In the genomic region with DNA sequence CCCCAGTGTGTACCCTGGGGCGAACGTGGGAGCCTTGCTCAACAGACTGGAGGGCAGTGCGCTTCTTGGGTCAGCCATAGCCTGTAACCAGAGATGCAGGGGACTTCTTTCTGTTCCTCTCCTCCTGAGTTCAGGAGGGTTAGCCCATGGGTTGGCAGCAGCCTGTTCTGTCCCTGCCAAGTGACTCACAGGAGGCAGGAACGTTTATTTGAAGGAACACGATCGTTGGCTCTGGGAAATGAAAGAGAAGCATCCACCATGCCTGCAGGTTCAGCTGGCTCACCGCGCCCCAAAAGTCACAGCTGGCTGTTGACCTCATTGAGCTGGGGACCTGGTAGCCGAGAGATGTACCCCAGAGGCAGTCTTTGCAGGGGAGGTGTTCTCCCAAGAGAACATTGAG, we compare ENCODE assay signal across 8 mouse cellular contexts.
DNase-seq lines count a peak whose midpoint lies in the region; ATAC-seq lines count a peak whose summit lies in the region.
"Had no signal": no experiment of that assay in that cellular context is flagged by ENCODE, and none has a peak within 500 bp of the region (broad histone marks: within the 10 kb centered on the region; RNA-seq: fewer than 3 reads in every experiment).

No protein-coding gene starts in this region.

- no peak overlapping the region for H3K4me2 ChIP-seq in forebrain, embryonic 14.5 days (ENCODE audit: low read length)
- no peak overlapping the region for H3K4me2 ChIP-seq in limb, embryonic 13.5 days (replicated peaks)

- peaks cover 47% of the 10 kb centered on the region for H3K4me1 ChIP-seq in forebrain, embryonic 14.5 days (ENCODE audit: control insufficient read depth, insufficient read depth, low read length)
- H3K4me1 ChIP-seq in limb, embryonic 13.5 days, result peaks cover 48% of the 10 kb centered on the region

- no peaks in the 10 kb centered on the region for H3K27me3 ChIP-seq in forebrain, embryonic 14.5 days (replicated peaks; ENCODE audit: control insufficient read depth, insufficient read depth, low read length)
- no peaks in the 10 kb centered on the region for H3K27me3 ChIP-seq in limb, embryonic 13.5 days

- no peaks in the 10 kb centered on the region for H3K36me3 ChIP-seq in forebrain, embryonic 14.5 days (ENCODE audit: control insufficient read depth, insufficient read depth, low read length)
- H3K36me3 ChIP-seq in limb, embryonic 13.5 days, result no peaks in the 10 kb centered on the region

- DNase-seq in 3134 (ENCODE audit: extremely low read depth, insufficient read length, low spot score) (peak; percentile 60), 3T3-L1 (ENCODE audit: low read depth, low spot score) (peak; percentile 92)
- peak; percentile 63 for DNase-seq in forebrain, embryonic 14.5 days (ENCODE audit: low spot score)
- DNase-seq in ovary, postnatal 36 days (ENCODE audit: low spot score), result no peak
- no peak for DNase-seq in kidney, postnatal 10 days
- DNase-seq: adrenal gland, adult 2 months had no signal

- peak overlapping the region; percentile 84 for H3K27ac ChIP-seq in forebrain, embryonic 14.5 days (ENCODE audit: low read depth, low read length)
- H3K27ac ChIP-seq in limb, embryonic 13.5 days, result peak overlapping the region; percentile 11; the same call in 1 of the 2 replicates

- no peak overlapping the region for H3K4me3 ChIP-seq in forebrain, embryonic 14.5 days (ENCODE audit: low read depth, low read length)
- no peak overlapping the region for H3K4me3 ChIP-seq in limb, embryonic 13.5 days

- H3K9me3 ChIP-seq in forebrain, embryonic 14.5 days (replicated peaks; ENCODE audit: control insufficient read depth, low read length), result no peaks in the 10 kb centered on the region
- no peaks in the 10 kb centered on the region for H3K9me3 ChIP-seq in limb, embryonic 13.5 days

- ATAC-seq in forebrain, embryonic 14.5 days, result no peak
- no peak for ATAC-seq in limb, embryonic 13.5 days (ENCODE audit: low FRiP score, low read depth)
- ATAC-seq in granulocyte monocyte progenitor cell, adult 5-6 weeks (replicated peaks; ENCODE audit: poor library complexity, severe bottlenecking), result no peak

- WGBS in forebrain, embryonic 14.5 days, result 39% methylated on average over 9 of the region's 9 CpGs
- 53% methylated on average over 9 of the region's 9 CpGs for WGBS in limb, embryonic 13.5 days

- peak overlapping the region; percentile 10; the same call in 1 of the 2 replicates for H3K9ac ChIP-seq in forebrain, embryonic 14.5 days (ENCODE audit: low read length)
- no peak overlapping the region for H3K9ac ChIP-seq in limb, embryonic 13.5 days

Comparison
In these comparisons a context has a peak if more than half of its experiments do, and no peak if none do; other contexts are left out.
1. DNase-seq: peak in 3134 (single experiment), 3T3-L1 (single experiment) and forebrain, embryonic 14.5 days (single experiment); none in ovary, postnatal 36 days (single experiment) and kidney, postnatal 10 days (single experiment).